Comparison of ENCODE assay signal across 15 mouse cellular contexts in genomic region chr1:106062891-106063590, GRCm38 (mm10).
"Had no signal": no experiment of that assay in that cellular context is flagged by ENCODE, and none has a peak within 500 bp of the region (broad histone marks: within the 10 kb centered on the region; RNA-seq: fewer than 3 reads in every experiment).

No protein-coding gene starts in this region.

- H3K9ac ChIP-seq: kidney, embryonic 15.5 days; limb, embryonic 12.5 days; liver, embryonic 15.5 days; neural tube, embryonic 13.5 days had no signal

- DNase-seq: kidney, adult 2 months; kidney, postnatal 14 days; liver; lung, adult 2 months; lung, postnatal 36 days; right cerebral cortex, postnatal 4 days; spleen, adult 18-20 months; thymus, adult 18-20 months; thymus, postnatal 14 days had no signal

- H3K4me2 ChIP-seq: kidney, embryonic 15.5 days; limb, embryonic 12.5 days; liver, embryonic 15.5 days; neural tube, embryonic 13.5 days had no signal

- H3K27ac ChIP-seq: kidney, embryonic 15.5 days; left cerebral cortex, adult 2 months; limb, embryonic 12.5 days; liver, embryonic 15.5 days; neural tube, embryonic 13.5 days had no signal

- H3K4me1 ChIP-seq: liver, embryonic 15.5 days; neural tube, embryonic 13.5 days had no signal

- H3K9me3 ChIP-seq: kidney, embryonic 15.5 days; limb, embryonic 12.5 days; liver, embryonic 15.5 days; neural tube, embryonic 13.5 days had no signal

- H3K27me3 ChIP-seq: kidney, embryonic 15.5 days; limb, embryonic 12.5 days; liver, embryonic 15.5 days; neural tube, embryonic 13.5 days had no signal

- H3K36me3 ChIP-seq: kidney, embryonic 15.5 days; limb, embryonic 12.5 days; liver, embryonic 15.5 days; neural tube, embryonic 13.5 days had no signal

- ATAC-seq: lung, postnatal 0 days had no signal

- H3K4me3 ChIP-seq: kidney, embryonic 15.5 days; left cerebral cortex, adult 2 months; limb, embryonic 12.5 days; liver, embryonic 15.5 days; neural tube, embryonic 13.5 days had no signal
